Mouse (Mus musculus) stomach, postnatal 0 days (tissue): ENCODE results near the gene D630045J12Rik. TPM values are rescaled to one million over a fixed set of nuclear protein-coding genes. Genes with fewer than 3 reads are reported as not detected.

Source experiments
- ATAC-seq: fragments of 200-750 bp; cut with Nextera tagmentation; 2 replicates; pipeline ENCODE4 v1.8.0; 2017; ENCODE audit not compliant: low FRiP score, low TSS enrichment
- DNase-seq: peaks from one replicate; pipeline ENCODE4 v3.0.0-alpha.2; 2016; ENCODE audit warnings: low spot score
- H3K27ac ChIP-seq: fragments of 300-500 bp; sonication (generic); replicated peaks from 2 replicates; pipeline ENCODE4 v1.5.1; 2014; ENCODE audit warnings: mild to moderate bottlenecking, control low read depth
- H3K27me3 ChIP-seq: fragments of 300-500 bp; sonication (generic); 2 replicates; pipeline ENCODE4 v1.6.1; 2014; ENCODE audit warnings: low read length; ENCODE audit not compliant: control insufficient read depth, insufficient read depth
- H3K36me3 ChIP-seq: fragments of 300-500 bp; sonication (generic); 2 replicates; pipeline ENCODE4 v1.6.1; 2014; ENCODE audit warnings: low read length, mixed read lengths; ENCODE audit not compliant: control insufficient read depth, insufficient read depth
- H3K4me1 ChIP-seq: fragments of 300-500 bp; sonication (generic); replicated peaks from 2 replicates; pipeline ENCODE4 v1.6.1; 2014; ENCODE audit warnings: antibody characterized with exemption; ENCODE audit not compliant: control insufficient read depth, insufficient read depth
- H3K4me2 ChIP-seq: fragments of 300-500 bp; sonication (generic); replicated peaks from 2 replicates; pipeline ENCODE4 v1.6.1; 2014; ENCODE audit warnings: low read depth, mild to moderate bottlenecking, control low read depth, moderate library complexity
- H3K4me3 ChIP-seq: fragments of 300-500 bp; sonication (generic); 2 replicates; pipeline ENCODE4 v1.5.1; 2014; ENCODE audit warnings: low read depth, low read length, control low read depth
- H3K9ac ChIP-seq: fragments of 300-500 bp; sonication (generic); 2 replicates; pipeline ENCODE4 v1.6.1; 2014; ENCODE audit warnings: mild to moderate bottlenecking, low read length, control low read depth, mixed read lengths
- H3K9me3 ChIP-seq: fragments of 300-500 bp; sonication (generic); 2 replicates; pipeline ENCODE4 v1.6.1; 2016; ENCODE audit warnings: low read length; ENCODE audit not compliant: control insufficient read depth
- CTCF ChIP-seq: IDR thresholded peaks from 2 replicates; pipeline ENCODE4 v1.5.1; 2016; ENCODE audit warnings: antibody characterized with exemption, low read depth, mild to moderate bottlenecking, moderate library complexity
- EP300 ChIP-seq: optimal IDR thresholded peaks from 2 replicates; pipeline ENCODE3; 2016; ENCODE audit warnings: antibody characterized with exemption
- WGBS: fragments of 180-500 bp; shearing (Covaris S2); extraction: QIAGEN DNeasy Blood & Tissue Kit; methylation state at CpG from one replicate; pipeline ENCODE4 v1.1.7; 2014; 5-methylcytosine and 5-hydroxymethylcytosine counted together
- polyA plus RNA-seq: library from polyadenylated mRNA; unstranded; fragments of >200 nt; fragmentation: Nextera tagmentation; extraction: Ambion mirVana; gene quantifications from 2 replicates; pipeline ENCODE4 v1.2.1, GENCODE M21; 2015

D630045J12Rik gene
- polyA plus RNA-seq, 1 experiment from 2014 or later, result 0.70 TPM

DNA sequence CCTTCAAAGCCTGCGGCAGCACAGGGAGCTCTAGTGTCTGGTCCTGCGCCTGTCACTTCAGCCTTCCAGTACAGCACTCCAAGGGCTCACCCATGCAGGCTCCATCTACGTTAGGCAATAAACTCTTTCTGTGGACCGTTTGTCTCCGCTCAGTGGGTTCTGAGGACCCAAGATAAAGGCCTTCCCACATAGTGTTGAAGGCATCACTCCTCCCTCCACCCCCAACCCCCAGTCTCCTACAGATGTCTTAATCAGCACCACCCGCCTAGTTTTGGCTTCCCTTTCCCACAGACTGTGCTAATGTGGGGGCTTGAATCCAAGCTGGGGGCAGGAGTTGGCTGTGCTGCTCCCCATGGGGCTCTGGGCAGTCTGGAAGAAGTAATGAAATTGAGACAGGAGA is 150.0 kb downstream of the D630045J12Rik start:
- H3K27ac ChIP-seq, result no peak overlapping the region
- no peak overlapping the region for H3K9ac ChIP-seq
- no peaks in the 10 kb centered on the region for H3K36me3 ChIP-seq
- 56% methylated on average over 6 of the region's 6 CpGs for WGBS
- no peaks in the 10 kb centered on the region for H3K9me3 ChIP-seq
- ATAC-seq (no peak), DNase-seq (no peak)
- no peak overlapping the region for H3K4me3 ChIP-seq
- H3K27me3 ChIP-seq, result no peaks in the 10 kb centered on the region
- H3K4me2 ChIP-seq, result no peak overlapping the region
- TF ChIP-seq EP300 (no peak), CTCF (no peak)
- H3K4me1 ChIP-seq, result no peaks in the 10 kb centered on the region

DNA sequence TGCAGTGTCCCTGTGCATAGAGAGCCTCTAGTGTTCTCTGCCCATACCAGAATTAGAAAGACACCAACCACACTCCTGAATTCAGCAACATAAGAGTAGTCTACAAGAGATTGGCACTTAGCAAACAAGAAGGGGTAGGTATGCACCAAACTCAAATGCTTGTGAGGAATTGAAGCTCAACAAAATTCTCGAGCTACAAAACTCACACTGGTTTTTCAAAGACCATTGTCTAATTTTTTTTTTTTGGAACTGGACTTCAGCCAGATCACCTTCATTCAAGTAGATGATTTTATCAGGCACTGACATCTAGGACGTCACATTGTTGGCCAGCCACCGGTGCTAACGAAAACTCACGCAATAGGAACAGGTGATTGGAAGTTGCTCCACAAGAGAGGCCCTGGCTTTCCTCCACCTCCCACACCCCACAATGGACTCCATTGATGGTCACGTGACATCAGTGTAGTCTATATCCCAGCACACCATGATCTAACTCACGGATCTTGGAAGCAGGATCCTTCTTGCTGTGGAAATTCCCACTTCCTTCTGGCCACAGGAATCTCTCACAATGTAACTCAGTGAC is 151.5 kb downstream of the D630045J12Rik start:
- Histone ChIP-seq H3K9ac (no peak overlapping the region), H3K4me3 (no peak overlapping the region), H3K9me3 (no peaks in the 10 kb centered on the region), H3K27ac (no peak overlapping the region), H3K4me2 (no peak overlapping the region), H3K4me1 (no peaks in the 10 kb centered on the region), H3K27me3 (no peaks in the 10 kb centered on the region), H3K36me3 (no peaks in the 10 kb centered on the region)
- DNase-seq, result no peak
- ATAC-seq, result no peak
- 76% methylated on average over 7 of the region's 7 CpGs for WGBS
- no peak for TF ChIP-seq EP300
- no peak for TF ChIP-seq CTCF

DNA sequence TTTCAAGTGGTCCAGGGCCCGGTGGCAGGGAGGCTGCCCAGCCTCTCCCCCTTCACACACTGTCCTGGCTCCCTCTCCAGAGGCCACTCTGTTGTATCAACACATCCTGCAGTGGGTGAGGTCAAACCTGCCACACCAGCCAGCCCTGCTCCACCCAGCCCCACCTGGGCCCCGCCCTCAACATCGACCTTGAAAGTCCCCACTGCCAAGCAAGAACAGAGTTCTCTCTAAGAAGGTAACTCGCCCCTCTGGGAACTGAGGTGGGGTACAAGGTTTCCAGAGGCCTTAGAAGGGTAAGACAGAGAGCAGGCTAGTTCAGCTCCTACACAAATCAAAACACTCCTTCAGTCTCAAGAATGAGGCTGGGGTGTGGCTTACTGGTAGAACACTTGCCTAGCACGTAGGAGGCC is 156.8 kb downstream of the D630045J12Rik start:
- WGBS, result 34% methylated on average over 5 of the region's 5 CpGs
- DNase-seq (peak; percentile 87), ATAC-seq (peak; percentile 96)
- no peak overlapping the region for H3K9ac ChIP-seq
- no peak for TF ChIP-seq CTCF
- TF ChIP-seq EP300, result no peak
- no peaks in the 10 kb centered on the region for H3K9me3 ChIP-seq
- H3K27ac ChIP-seq, result peak overlapping the region; percentile 88
- no peaks in the 10 kb centered on the region for H3K4me1 ChIP-seq
- no peak overlapping the region for H3K4me3 ChIP-seq
- H3K36me3 ChIP-seq, result no peaks in the 10 kb centered on the region
- no peaks in the 10 kb centered on the region for H3K27me3 ChIP-seq
- H3K4me2 ChIP-seq, result peak overlapping the region; percentile 31; the same call in 1 of the 2 replicates

DNA sequence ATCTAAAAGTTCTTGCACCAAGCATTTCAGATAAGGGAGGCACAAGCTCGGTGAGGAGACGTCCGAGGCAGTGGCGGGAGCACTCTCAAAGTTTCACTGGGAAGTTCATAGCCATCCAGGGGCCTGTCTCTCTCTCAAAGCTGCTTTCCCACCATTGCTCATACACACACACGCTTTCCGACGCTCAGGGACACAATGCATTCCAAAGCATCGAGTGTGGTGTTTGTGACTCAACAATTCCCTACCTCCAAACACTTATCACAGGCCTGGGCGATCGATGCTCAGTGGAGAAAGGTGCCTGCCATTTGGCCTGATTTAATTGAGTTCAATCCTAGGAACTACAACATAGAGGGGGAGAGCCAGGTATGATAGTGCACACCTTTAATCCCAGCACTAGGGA is 159.1 kb downstream of the D630045J12Rik start:
- 70% methylated on average over 10 of the region's 10 CpGs for WGBS
- H3K27ac ChIP-seq, result no peak overlapping the region
- H3K4me2 ChIP-seq, result no peak overlapping the region
- H3K27me3 ChIP-seq, result no peaks in the 10 kb centered on the region
- DNase-seq, result no peak
- H3K9me3 ChIP-seq, result no peaks in the 10 kb centered on the region
- TF ChIP-seq EP300 (no peak), CTCF (no peak)
- ATAC-seq, result no peak
- H3K36me3 ChIP-seq, result no peaks in the 10 kb centered on the region
- no peak overlapping the region for H3K4me3 ChIP-seq
- no peak overlapping the region for H3K9ac ChIP-seq
- H3K4me1 ChIP-seq, result no peaks in the 10 kb centered on the region

DNA sequence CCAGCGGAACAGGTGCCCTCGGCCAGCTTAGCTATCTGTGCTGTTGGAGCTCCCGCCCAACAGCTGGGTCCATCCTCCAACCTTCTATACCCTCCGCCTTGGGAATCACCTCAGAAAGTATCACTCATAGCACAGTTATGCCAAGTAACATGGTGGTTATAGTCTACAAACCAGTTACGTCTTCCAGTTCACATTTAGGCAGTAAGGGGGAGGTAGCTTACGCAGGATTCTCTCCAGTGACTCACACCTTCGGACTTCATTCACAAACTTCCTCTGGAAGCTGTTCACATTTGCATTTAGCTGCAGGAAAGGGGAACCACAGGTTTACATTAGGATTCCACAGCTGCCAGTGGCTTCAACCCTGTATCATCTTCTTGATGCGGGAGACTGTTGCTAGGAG is 161.3 kb downstream of the D630045J12Rik start:
- ATAC-seq (no peak), DNase-seq (no peak)
- Histone ChIP-seq H3K27ac (no peak overlapping the region), H3K4me1 (no peaks in the 10 kb centered on the region), H3K27me3 (no peaks in the 10 kb centered on the region), H3K9ac (no peak overlapping the region), H3K4me3 (no peak overlapping the region), H3K4me2 (no peak overlapping the region), H3K36me3 (no peaks in the 10 kb centered on the region), H3K9me3 (no peaks in the 10 kb centered on the region)
- TF ChIP-seq CTCF (no peak), EP300 (no peak)
- WGBS, result 93% methylated on average over 8 of the region's 8 CpGs

DNA sequence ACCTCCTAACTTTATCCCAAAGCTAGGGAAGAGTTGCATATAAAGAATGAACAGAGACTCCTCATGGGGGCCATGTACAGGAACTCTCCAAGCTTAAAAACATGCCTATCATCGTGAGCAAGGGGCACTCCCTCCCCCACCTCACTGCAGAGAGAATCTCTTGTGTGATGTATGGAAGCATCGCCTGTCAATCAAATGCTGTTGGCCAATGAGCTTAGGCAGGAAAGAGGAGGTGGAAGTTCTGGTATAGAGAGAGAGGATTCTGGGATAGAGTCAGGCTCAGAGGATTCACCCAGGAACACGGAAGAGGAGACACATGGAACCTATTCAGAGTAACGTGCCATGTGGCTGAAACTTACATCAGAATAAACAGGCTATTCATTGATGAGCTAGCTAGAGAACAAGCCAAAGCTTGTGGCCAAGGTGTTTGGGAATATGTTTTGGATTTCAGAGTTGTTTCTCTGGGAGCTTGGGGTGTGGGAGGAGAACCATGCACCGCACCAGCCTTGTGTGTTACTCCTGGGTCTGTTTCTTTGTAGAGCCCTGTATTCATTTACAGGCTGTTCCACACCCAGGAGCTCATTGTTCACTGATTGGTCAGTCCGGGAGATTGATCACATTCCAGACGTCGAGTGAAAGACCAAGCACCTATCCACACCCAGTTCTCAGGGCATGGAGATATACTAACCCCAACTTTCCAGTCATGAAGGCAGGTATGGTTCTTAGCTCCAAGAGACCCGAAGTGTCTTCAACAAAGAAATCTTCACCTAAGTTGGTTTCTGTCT is 166.4 kb downstream of the D630045J12Rik start:
- no peak overlapping the region for H3K9ac ChIP-seq
- ATAC-seq, result peak; percentile 81
- no peaks in the 10 kb centered on the region for H3K36me3 ChIP-seq
- H3K4me3 ChIP-seq, result no peak overlapping the region
- H3K9me3 ChIP-seq, result no peaks in the 10 kb centered on the region
- peak; percentile 31 for DNase-seq
- H3K27ac ChIP-seq, result no peak overlapping the region; the same call in 1 of the 2 replicates
- 53% methylated on average over 9 of the region's 9 CpGs for WGBS
- no peaks in the 10 kb centered on the region for H3K27me3 ChIP-seq
- no peak overlapping the region for H3K4me2 ChIP-seq
- no peaks in the 10 kb centered on the region for H3K4me1 ChIP-seq
- TF ChIP-seq EP300 (no peak), CTCF (no peak)
